Comparison of ENCODE assay signal across 9 mouse cellular contexts in genomic region chr14:32192437-32192836, GRCm38 (mm10). TPM values are rescaled to one million over a fixed set of nuclear protein-coding genes. Genes with fewer than 3 reads are reported as not detected.
DNase-seq lines count a peak whose midpoint lies in the region; ATAC-seq and TF ChIP-seq lines count a peak whose summit lies in the region.
"Had no signal": no experiment of that assay in that cellular context is flagged by ENCODE, and none has a peak within 500 bp of the region (broad histone marks: within the 10 kb centered on the region; RNA-seq: fewer than 3 reads in every experiment).

No protein-coding gene starts in this region.

- H3K4me2 ChIP-seq in hindbrain, embryonic 16.5 days (ENCODE audit: low read length), result no peak overlapping the region
- H3K4me2 ChIP-seq: limb, embryonic 15.5 days had no signal

- no peak for TF ChIP-seq EP300 in ES-Bruce4 (IDR thresholded peaks at IDR 0.05; ENCODE audit: insufficient read depth, low read depth, low read length)

- no peaks in the 10 kb centered on the region for H3K4me1 ChIP-seq in hindbrain, embryonic 10.5 days (replicated peaks)
- no peaks in the 10 kb centered on the region for H3K4me1 ChIP-seq in hindbrain, embryonic 16.5 days (ENCODE audit: control insufficient read depth, insufficient read depth, low read depth, low read length)
- no peaks in the 10 kb centered on the region for H3K4me1 ChIP-seq in ES-Bruce4 (ENCODE audit: control insufficient read depth, insufficient read depth, low read length)
- H3K4me1 ChIP-seq in testis, adult 2 months (ENCODE audit: control insufficient read depth, insufficient read depth, low read length), result no peaks in the 10 kb centered on the region
- H3K4me1 ChIP-seq: limb, embryonic 15.5 days had no signal

- no peak for ATAC-seq in hindbrain, embryonic 16.5 days
- ATAC-seq in cerebellum, adult (ENCODE audit: insufficient number of reproducible peaks, low FRiP score, low TSS enrichment), result 0 out of 2 replicates have a peak, but pooled peaks have one; percentile 40

- peak; percentile 76 for TF ChIP-seq CTCF in ES-Bruce4 (IDR thresholded peaks at IDR 0.05; ENCODE audit: low read depth, low read length)
- TF ChIP-seq CTCF in layer of hippocampus, adult 2 months (conservative IDR thresholded peaks at IDR 0.05), result peak; percentile 84
- peak; percentile 49; the same call in 1 of the 2 replicates for TF ChIP-seq CTCF in testis, adult 2 months (IDR thresholded peaks at IDR 0.05; ENCODE audit: control insufficient read depth, insufficient read depth, insufficient replicate concordance, low read depth, low read length)

- H3K9me3 ChIP-seq in hindbrain, embryonic 10.5 days, result no peaks in the 10 kb centered on the region
- no peaks in the 10 kb centered on the region for H3K9me3 ChIP-seq in hindbrain, embryonic 16.5 days (ENCODE audit: control insufficient read depth, low read length)
- H3K9me3 ChIP-seq in ES-Bruce4 (replicated peaks; ENCODE audit: control insufficient read depth, insufficient read depth, low read length, poor library complexity, severe bottlenecking), result no peaks in the 10 kb centered on the region
- H3K9me3 ChIP-seq: limb, embryonic 15.5 days had no signal

- WGBS in hindbrain, embryonic 10.5 days, result 56% methylated on average over 3 of the region's 3 CpGs
- WGBS in hindbrain, embryonic 16.5 days, result 58% methylated on average over 3 of the region's 3 CpGs

- no peak for TF ChIP-seq POLR2A in ES-Bruce4 (IDR thresholded peaks at IDR 0.05; ENCODE audit: insufficient read depth, low read length)
- no peak for TF ChIP-seq POLR2A in testis, adult 2 months (IDR thresholded peaks at IDR 0.05; ENCODE audit: control insufficient read depth, low read depth, low read length)

- peaks cover 90% of the 10 kb centered on the region for H3K36me3 ChIP-seq in hindbrain, embryonic 10.5 days
- H3K36me3 ChIP-seq in hindbrain, embryonic 16.5 days (ENCODE audit: control insufficient read depth, insufficient read depth, low read length), result peaks cover 26% of the 10 kb centered on the region
- H3K36me3 ChIP-seq in ES-Bruce4 (ENCODE audit: control insufficient read depth, insufficient read depth, low read length, poor library complexity, severe bottlenecking), result peaks cover 65% of the 10 kb centered on the region
- H3K36me3 ChIP-seq in testis, adult 2 months (ENCODE audit: control insufficient read depth, insufficient read depth, low read length), result no peaks in the 10 kb centered on the region; the same call in 1 of the 2 replicates

- DNase-seq in hindbrain, embryonic 10.5 days (ENCODE audit: low spot score), result peak; percentile 40
- peak; percentile 4 to 17 for DNase-seq in gastrocnemius, adult 8-10 months (ENCODE audit: low spot score in 2 of 2)
- peak; percentile 33 to 59 for DNase-seq in layer of hippocampus, adult 2 months (ENCODE audit: low spot score in 2 of 2)
- DNase-seq in lung, postnatal 36 days, result peak; percentile 67

- no peak overlapping the region for H3K9ac ChIP-seq in hindbrain, embryonic 16.5 days (ENCODE audit: low read depth, low read length)
- H3K9ac ChIP-seq in ES-Bruce4 (ENCODE audit: low read depth, poor library complexity, severe bottlenecking), result no peak overlapping the region
- H3K9ac ChIP-seq: limb, embryonic 15.5 days had no signal

- H3K27me3 ChIP-seq in hindbrain, embryonic 10.5 days (ENCODE audit: insufficient read depth, poor library complexity, severe bottlenecking), result no peaks in the 10 kb centered on the region
- no peaks in the 10 kb centered on the region for H3K27me3 ChIP-seq in hindbrain, embryonic 16.5 days (replicated peaks; ENCODE audit: control insufficient read depth, insufficient read depth, low read length)
- no peaks in the 10 kb centered on the region for H3K27me3 ChIP-seq in ES-Bruce4 (ENCODE audit: control insufficient read depth, insufficient read depth, low read length, poor library complexity, severe bottlenecking)
- no peaks in the 10 kb centered on the region for H3K27me3 ChIP-seq in testis, adult 2 months (ENCODE audit: control insufficient read depth, insufficient read depth, low read length)
- H3K27me3 ChIP-seq: limb, embryonic 15.5 days had no signal

- H3K27ac ChIP-seq in hindbrain, embryonic 10.5 days, result no peak overlapping the region
- no peak overlapping the region for H3K27ac ChIP-seq in hindbrain, embryonic 16.5 days (ENCODE audit: low read depth, low read length)
- H3K27ac ChIP-seq in ES-Bruce4 (ENCODE audit: insufficient read depth, low read length), result no peak overlapping the region
- no peak overlapping the region for H3K27ac ChIP-seq in layer of hippocampus, adult 2 months
- no peak overlapping the region for H3K27ac ChIP-seq in testis, adult 2 months (ENCODE audit: control insufficient read depth, insufficient read depth, low read depth, low read length)
- H3K27ac ChIP-seq: limb, embryonic 15.5 days had no signal

- no peak overlapping the region for H3K4me3 ChIP-seq in hindbrain, embryonic 10.5 days
- H3K4me3 ChIP-seq in hindbrain, embryonic 16.5 days (ENCODE audit: low read length), result no peak overlapping the region
- no peak overlapping the region for H3K4me3 ChIP-seq in ES-Bruce4 (ENCODE audit: low read depth, low read length)
- H3K4me3 ChIP-seq in layer of hippocampus, adult 2 months, result no peak overlapping the region
- no peak overlapping the region for H3K4me3 ChIP-seq in testis, adult 2 months (ENCODE audit: control insufficient read depth, low read depth, low read length)
- H3K4me3 ChIP-seq: limb, embryonic 15.5 days had no signal

RNA-seq across cellular contexts. Expression of gene Timm23, which starts 9.3 kb away (rescaled TPM):
- 302 and 327 TPM in 2 replicates for polyA plus RNA-seq in hindbrain, embryonic 10.5 days (2016; fragmentation: Nextera tagmentation; extraction: Ambion mirVana)
- polyA plus RNA-seq in hindbrain, embryonic 16.5 days (2015; fragmentation: Nextera tagmentation; extraction: Ambion mirVana), result 221 and 231 TPM in 2 replicates
- polyA plus RNA-seq in ES-Bruce4 (2011; ENCODE audit: insufficient read depth, insufficient read length, low read depth, missing spikeins), result 170 and 189 TPM in 2 replicates
- total RNA-seq in gastrocnemius, adult 8-10 months (2022), result 100 to 1,000 TPM; 183 to 225 (median 215) TPM
- 10 to 100 TPM; 74.0 to 78.7 TPM for total RNA-seq in layer of hippocampus, adult 2 months (2021)
- 146 and 154 TPM in 2 replicates for polyA plus RNA-seq in testis, adult 2 months (2012; rRNA removed)

RNA-seq across cellular contexts. Expression of gene Parg, which starts 9.3 kb away (rescaled TPM):
- 40.6 and 50.0 TPM in 2 replicates for polyA plus RNA-seq in hindbrain, embryonic 10.5 days (2016; fragmentation: Nextera tagmentation; extraction: Ambion mirVana)
- polyA plus RNA-seq in hindbrain, embryonic 16.5 days (2015; fragmentation: Nextera tagmentation; extraction: Ambion mirVana), result 26.8 and 30.0 TPM in 2 replicates
- polyA plus RNA-seq in ES-Bruce4 (2011; ENCODE audit: insufficient read depth, insufficient read length, low read depth, missing spikeins), result 73.1 and 78.6 TPM in 2 replicates
- total RNA-seq in gastrocnemius, adult 8-10 months (2022), result 10 to 100 TPM; 16.4 to 20.8 (median 18.5) TPM
- total RNA-seq in layer of hippocampus, adult 2 months (2021), result 10 to 100 TPM; 42.8 to 50.8 TPM
- 6.5 and 7.6 TPM in 2 replicates for polyA plus RNA-seq in testis, adult 2 months (2012; rRNA removed)

RNA-seq across cellular contexts. Expression of gene Ncoa4, which starts 32.8 kb away (rescaled TPM):
- 66.0 and 71.9 TPM in 2 replicates for polyA plus RNA-seq in hindbrain, embryonic 10.5 days (2016; fragmentation: Nextera tagmentation; extraction: Ambion mirVana)
- polyA plus RNA-seq in hindbrain, embryonic 16.5 days (2015; fragmentation: Nextera tagmentation; extraction: Ambion mirVana), result 104 and 116 TPM in 2 replicates
- polyA plus RNA-seq in ES-Bruce4 (2011; ENCODE audit: insufficient read depth, insufficient read length, low read depth, missing spikeins), result 119 and 125 TPM in 2 replicates
- total RNA-seq in gastrocnemius, adult 8-10 months (2022), result 10 to 100 TPM; 56.3 to 83.2 (median 68.9) TPM
- total RNA-seq in layer of hippocampus, adult 2 months (2021), result 100 to 1,000 TPM in 1 of 2 experiments, 10 to 100 TPM in 1; 99.1 to 107 TPM
- polyA plus RNA-seq in testis, adult 2 months (2012; rRNA removed), result 89.1 and 103 TPM in 2 replicates

RNA-seq across cellular contexts. Expression of gene Msmb, which starts 50.6 kb away (rescaled TPM):
- polyA plus RNA-seq in hindbrain, embryonic 10.5 days (2016; fragmentation: Nextera tagmentation; extraction: Ambion mirVana), result not detected in 2 replicates
- not detected in 2 replicates for polyA plus RNA-seq in hindbrain, embryonic 16.5 days (2015; fragmentation: Nextera tagmentation; extraction: Ambion mirVana)
- polyA plus RNA-seq in ES-Bruce4 (2011; ENCODE audit: insufficient read depth, insufficient read length, low read depth, missing spikeins), result not detected in 2 replicates
- total RNA-seq in gastrocnemius, adult 8-10 months (2022), result not detected
- not detected for total RNA-seq in layer of hippocampus, adult 2 months (2021)
- polyA plus RNA-seq in testis, adult 2 months (2012; rRNA removed), result not detected in 2 replicates
- polyA plus RNA-seq: limb, embryonic 15.5 days had no signal

Comparison
In these comparisons a context has a peak if more than half of its experiments do, and no peak if none do; other contexts are left out.
1. DNase-seq: peak in every context shown above with its lines; median percentile 67 in lung, postnatal 36 days; 46 in layer of hippocampus, adult 2 months; 40 in hindbrain, embryonic 10.5 days; 10 in gastrocnemius, adult 8-10 months.